Mouse (Mus musculus): ENCODE measurements around the gene Dnah5.

Gene Dnah5

DNA sequence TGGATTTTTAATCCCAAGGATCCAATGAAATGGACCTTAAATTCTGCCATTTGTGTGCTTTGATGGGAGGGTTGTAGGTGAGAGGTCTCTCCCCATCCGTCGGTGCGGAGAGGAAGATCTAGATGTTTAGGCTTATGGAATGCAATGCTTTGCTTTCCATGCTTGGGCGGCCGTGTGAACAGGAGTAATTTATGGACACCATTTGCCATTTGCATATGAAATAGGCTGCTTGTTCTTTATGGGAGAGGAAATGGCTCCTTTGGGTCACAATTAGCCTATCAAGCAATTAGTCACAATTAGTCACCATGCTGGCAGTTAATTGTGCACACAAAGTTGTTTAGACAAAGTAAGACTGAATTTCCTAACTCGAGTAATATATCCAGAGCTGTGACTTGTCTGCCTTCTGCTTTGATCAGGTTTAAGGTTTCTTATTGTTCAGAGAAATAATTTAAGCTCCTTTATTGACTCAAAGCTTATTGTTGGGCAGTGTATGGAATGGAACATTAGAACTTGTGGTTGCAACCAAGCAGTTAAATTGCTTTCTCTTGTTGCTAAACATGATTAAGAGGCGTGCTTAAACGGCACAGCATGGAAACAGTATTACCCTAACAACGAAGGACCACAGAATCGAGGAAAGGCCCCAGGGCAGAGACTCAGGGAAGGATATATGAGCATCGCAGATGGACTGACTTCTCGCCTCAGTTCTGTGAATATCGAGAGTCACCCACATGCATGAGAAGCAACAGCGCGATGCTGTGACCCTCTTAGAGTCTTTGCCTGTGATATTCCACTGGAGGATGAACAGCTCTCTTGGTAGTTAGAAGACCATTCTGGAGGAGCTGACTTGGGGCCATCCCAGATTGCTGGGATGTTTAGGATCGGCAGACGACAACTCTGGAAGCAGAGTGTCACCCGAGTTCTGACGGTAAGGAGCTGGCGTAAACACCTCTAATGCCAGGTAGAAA is at the start of gene Dnah5:
Dnah5 (plus strand) TSS at position 642 of the 965 bp plus-strand sequence.
- no peak for DNase-seq

DNA sequence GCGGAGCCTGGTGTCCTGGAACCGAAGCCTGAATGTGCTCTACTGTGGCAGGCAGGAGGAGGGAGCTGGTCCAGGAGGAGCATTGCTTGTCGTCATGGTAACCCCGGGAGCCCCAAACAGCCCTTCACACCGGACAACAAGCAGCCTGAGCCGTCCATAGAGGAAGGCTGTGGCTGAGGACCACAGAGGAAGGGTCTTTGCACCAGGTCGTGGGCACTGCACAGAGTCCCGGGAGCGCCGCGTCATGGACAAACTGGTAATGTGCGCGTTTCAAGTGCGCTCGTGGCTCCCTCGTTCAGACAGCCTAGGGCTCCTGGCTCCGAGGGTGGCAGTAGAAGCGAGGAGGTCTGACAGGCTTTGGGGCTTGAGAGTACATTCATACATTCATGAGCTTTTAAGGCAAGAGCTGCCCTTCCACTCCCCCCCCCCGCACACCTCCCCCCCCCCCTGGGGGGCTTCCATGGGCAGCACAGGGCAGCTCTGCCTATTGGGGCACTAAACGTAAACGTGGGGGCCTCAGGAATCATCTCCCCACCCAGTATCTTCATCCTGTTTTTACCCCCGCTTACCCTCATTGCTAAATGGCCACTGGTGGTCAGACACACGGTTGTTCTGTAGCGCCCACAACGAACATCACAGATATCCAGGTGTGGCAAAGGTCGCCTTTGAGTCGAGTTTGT is 48.6 kb upstream of the Dnah5 start:
- DNase-seq, result peak; percentile 14

DNA sequence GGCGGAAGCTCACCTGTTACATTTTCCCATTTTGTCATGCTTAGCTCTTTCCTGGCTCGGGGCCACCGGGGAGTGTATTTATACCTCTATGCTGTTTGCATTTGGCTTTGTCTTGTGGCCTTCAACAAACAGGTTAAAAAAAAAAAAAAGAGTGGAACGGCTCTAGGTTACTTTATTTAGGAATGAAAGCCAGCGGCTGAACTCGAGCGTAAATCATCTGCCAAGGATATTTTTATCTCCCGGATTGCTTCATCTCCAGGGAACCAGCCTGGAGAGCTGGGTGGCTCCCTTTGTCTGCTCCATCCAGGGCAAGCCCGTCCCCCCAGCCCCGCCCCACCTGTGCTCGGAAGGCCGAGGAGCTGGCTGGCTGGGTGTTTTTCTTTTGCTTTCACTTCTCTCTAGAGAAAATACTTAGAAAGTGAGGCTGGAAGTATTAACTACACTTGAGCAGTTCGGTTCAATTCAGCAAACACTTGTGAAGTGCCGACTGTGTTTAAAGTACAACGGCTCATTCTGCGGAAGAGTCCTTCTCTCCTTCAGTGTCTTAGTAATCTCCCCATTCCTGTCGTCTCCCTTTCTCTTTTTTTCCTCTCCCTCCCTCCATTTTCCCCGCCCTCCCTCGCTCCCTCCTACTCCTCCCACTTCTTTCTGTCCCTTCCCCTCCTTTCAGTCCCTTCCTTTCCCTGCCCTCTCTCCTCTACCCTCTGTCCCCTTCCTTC is 44.6 kb upstream of the Dnah5 start:
- DNase-seq, result peak; percentile 79

DNA sequence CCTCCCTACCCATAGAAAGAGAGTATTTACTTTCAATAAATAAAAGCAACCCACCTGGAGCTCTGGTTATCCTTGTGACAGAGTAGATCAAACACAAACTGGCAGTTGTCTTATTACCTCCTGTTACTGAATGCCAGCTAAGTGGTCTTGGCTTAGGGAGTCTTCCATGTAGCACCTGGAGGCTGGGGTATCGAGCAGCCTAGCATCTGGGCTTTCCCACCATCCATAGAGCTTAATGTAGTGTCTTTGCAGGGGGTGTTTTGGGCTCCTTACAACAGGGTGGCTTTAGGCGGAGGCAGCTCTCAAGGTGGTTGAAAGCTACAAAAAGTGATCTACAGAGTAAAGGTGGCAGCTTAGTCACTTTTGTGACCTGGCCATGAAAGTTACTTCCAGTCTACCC is 41.3 kb upstream of the Dnah5 start:
- DNase-seq, result no peak

DNA sequence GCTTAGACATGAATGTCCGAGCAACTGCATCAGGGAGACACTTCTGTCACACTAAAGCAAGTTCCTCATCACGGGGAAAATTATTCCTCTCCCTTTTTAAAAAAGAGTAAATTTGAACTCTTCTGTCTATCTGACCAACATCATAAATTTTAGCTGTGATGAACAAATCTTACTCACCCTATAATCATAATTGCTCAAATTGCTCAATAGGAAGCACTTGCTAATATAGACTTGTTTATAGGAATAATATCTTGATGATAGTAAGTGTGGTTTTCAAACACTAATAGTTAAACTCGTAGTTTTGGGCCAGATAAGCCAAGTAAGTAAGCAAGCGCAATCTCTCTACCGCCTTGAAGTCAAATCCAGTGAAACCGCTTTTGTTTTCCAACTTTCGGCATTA is 38.3 kb upstream of the Dnah5 start:
- DNase-seq, result no peak

DNA sequence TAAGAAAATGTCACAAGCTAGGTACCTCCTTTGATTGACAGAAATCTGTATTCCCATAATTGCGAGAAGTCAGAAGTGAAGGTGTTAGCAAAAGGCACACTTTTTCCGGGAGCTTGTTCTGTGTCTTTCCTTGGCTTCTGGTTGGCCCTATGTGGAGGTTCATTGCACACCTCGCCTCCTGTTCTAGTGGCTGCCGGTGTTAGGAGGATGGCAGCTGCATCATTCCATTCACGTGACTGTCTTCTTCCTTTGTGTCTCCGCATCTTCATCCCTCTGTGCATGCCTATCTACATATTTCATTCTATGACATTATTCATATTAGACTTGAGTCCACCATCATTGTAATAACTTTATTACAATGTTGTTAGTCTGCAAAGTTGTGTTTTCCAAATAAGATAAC is 37.5 kb upstream of the Dnah5 start:
- DNase-seq, result no peak

DNA sequence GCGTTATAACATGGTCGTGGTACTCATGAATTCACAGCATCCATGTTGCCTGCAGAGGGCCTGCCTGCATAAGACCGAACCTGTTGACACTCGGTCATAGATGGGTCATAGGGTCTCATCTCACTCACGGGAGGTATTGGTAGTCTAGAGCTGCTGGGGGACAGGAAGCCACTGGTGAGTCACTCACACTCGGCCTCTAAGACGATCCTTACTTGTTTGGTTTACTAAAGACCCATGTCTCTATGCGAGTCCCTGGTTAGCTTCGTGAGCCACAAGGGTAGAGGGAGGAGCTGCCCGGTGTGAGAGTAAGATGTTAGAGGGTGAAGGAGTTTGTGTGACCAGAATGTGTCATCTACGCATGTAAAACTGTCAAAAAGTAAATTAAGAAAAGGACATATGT is 24.6 kb upstream of the Dnah5 start:
- no peak for DNase-seq

DNA sequence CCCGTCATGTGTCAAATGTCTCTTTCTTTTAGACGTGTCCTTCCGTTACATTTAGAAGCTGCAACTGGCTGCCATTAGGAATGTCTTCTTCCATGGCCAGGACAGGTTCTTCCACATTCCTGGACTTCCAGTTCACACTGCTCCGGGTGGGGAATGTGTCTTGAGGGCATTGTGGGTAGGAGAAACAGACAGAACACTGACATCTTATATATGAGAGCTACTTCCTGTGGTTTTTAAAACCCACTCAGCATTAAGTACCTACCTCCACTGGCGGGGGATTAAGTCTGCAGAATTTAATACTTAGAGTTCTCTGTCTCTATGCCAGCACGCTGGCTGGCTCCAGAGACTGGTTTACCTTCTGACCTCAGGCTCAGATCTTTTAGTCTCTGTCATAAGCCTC is 24.0 kb upstream of the Dnah5 start:
- peak; percentile 14 for DNase-seq

DNA sequence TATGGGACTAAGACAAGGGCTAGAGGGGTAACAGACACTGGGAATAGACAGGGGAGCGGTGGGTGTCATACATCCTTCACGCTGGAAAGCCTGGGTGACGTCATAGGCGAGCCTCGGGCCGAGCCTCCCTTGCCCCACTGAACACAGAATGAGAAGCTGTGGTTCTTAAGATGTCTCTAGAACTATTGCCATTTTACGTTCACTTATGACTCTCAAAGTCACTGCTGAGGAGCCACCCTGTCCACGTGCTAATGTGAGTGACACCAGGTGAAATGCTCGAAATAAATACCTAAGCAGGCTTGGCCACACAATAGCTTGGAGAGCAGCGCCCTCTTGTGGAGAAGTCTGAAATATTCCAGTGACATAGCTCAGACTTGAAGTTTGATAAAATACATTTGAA is 21.7 kb upstream of the Dnah5 start:
- peak; percentile 78 for DNase-seq

DNA sequence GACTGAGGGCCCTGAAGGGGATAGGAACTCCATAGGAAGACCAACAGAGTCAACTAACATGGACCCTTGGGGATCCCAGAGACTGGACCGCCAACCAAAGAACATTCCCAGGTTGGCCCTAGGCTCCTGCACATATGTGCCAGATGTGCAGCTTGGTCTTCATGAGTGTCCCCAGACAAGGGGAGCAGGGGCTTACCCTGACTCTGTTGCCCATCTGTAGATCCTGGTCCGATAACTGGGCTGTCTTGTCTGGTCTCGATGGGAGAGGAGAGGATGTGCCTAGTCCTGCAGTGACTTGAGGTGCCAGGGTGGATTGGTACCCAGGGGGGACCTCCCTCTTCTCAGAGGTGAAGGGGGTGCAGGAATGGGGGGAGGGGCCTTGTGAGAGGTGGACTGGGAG is 21.0 kb upstream of the Dnah5 start:
- DNase-seq, result no peak

DNA sequence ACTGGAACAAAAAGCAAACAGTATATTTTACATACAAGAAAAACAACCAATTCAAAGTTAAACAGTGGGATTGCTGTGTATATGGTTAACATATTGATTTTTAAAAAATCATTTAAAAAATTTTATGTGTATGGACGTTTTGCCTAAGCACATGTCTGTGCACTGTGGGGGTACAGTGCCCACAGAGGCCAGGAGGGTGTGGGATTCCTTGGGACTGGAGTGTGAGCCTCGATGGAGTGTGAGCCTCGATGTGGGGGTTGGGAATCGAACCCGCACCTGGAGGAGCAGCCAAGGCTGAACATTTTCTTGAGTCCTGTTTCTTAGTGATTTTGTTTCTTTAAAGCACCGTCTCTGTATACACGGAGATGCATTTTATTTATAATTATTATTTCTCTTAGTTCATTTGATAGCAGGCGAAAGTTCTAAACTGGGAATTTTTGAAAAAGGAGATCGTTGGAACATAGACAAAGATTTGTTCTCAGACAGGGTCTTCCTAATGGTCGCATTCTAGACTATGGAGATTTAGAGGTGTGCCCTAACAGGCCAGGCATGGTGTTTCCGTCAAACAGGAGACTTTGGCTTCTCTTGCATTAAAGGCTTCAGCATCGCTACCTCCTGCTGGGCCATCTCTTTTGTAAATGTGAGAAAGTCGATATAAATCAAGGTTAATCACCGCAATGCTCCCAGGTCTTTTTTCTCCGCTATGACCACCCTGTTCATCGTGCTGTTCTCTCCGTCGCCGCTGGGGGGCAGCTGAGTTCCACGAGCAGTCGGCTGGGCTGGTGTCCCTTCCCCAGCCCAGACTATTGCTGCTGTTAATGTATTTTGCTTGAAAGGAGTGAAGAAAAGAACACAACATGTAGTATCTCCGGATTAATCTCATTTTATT is 15.8 kb upstream of the Dnah5 start:
- DNase-seq, result peak; percentile 77

DNA sequence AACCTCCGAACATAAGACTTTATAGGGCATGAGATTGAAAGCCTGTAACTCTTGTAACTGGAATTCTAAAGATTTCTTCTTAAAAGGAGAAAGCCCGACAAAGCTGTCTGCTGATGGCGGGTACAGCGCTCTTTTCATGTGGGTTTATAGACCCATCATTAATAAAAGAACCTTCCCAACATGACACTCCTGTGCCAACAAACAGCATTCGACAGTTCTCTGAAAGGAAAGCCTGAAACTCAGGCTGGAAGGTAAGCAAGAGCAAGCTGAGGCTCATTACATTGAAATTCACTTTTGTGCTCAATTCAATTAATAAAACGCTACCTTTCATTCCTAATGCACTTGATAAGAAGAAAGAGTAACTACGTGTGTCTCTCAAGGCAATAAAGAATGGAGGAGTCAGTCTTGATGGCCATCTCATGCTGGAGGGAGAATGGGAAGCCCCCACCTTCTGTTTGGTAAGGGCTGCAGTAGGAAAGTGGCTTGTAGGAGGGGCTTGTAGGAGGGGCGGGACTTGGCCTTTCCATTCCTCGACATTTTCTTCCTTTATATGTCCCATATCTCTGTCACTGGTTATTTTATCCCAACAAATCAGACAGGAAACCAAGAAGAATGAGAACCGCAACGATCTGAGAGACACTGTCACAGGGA is 15.1 kb upstream of the Dnah5 start:
- DNase-seq, result no peak

DNA sequence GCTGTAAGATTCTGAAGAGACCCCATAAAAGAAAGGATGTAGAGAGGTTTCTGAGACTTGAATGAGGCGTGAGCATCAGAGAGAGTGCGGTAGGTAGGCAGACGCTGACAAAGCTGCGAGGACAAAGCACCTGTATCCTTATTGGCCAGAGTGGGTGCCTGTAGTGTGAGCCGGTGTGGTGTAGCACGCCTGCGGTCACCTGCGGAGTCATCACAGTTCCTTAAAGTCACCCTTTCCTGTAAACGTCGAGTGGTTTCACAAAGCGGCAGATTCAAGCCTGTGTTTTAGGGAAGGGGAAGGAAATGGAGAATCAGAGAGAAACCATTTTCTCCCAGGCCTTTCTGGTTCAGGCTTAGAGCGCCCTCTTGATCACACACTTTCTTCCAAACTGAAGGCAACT is 13.9 kb upstream of the Dnah5 start:
- no peak for DNase-seq

DNA sequence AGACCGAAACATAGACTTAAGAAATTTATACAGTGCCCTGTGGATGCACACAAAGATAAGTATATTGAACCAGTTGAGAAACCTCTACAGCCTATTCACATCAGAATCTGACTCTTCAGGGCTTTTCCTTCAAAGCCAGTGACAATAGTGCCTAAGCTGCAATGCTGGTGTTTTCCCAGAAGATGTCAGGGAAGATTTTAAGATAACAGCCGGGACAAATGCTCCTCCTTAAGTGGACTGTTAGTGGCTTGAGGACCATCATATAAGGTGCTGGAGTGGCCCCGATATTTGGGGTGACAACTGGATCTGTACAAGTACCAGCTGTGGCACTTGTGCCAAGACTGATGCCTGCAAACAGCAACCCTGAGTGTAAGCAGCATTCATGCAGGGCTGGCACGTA is 4.9 kb upstream of the Dnah5 start:
- DNase-seq, result no peak

DNA sequence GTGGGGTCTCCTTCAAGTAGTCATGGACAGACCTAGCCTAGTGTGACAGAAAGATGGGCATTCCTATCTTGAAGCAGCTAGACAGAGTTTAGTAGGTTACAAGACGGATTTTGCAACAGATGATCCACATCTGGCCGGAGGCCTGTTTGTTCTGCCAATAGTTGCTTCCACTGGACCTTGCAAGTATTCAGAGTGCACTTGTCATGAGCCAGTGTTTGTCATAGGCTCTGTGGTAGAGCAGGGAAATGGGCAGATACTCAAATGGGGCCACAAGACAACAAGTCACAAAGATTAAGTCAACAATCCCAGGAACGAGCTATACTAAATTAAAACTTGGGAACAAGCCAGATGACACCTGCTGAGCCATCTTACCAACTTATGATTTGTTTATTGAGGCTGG is 1.1 kb downstream of the Dnah5 start:
- no peak for DNase-seq

DNA sequence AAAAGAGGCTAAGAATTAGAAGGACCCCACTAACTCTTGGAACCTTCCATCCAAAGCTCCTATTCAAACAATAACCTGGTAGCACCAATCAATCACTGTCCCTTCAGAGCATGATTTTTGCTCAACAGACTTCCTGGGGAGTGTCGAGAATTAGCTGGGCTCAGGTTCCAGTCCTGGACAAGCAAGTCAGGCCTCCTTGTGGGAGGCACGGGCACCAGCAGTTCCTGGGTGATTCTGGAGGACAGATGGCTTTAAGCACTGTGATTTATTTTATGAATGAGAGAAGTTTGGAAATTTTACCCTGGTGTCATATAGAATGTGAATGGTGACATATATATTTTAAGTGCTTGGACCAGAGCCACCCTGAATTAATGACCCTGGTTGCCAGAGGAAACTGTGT is 4.0 kb downstream of the Dnah5 start:
- DNase-seq, result no peak

DNA sequence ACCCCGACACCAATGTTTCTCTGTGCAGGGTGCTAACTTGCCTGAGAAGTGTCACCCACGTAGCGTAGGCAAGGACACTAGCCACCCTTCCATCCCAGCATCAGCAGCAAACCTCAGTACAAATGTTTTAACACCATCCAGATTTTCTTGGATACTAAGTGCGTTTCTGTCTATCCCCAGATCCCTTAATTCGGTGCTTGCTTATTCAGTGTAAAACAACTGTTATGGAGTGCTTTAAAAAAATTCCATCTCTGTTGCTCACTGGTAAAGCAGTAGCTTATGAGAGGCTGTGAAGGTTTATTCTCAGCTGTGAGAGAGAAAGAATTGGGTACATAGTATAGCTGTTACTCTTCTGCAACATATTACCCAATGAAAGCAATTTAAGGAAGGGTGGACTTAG is 9.5 kb downstream of the Dnah5 start:
- DNase-seq, result no peak

DNA sequence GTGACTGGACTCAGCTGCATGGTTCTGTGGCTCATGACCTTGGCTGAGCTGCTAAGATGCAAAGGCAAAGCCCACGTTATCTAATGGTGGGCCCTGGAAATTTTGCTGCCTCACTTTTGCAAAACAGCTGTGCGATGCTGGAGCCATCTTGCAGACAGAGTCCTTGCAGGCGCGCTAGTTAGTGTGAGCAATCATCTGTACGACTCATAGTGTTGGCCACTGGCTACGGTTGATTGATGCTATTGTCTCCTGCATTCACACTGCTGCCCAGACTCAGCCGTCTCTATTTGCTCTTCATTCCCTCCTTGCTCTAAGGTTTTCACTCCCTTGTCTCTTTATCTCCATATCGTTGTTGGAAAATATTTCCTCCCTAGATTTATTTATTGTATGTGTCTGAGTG is 12.8 kb downstream of the Dnah5 start:
- DNase-seq, result no peak

DNA sequence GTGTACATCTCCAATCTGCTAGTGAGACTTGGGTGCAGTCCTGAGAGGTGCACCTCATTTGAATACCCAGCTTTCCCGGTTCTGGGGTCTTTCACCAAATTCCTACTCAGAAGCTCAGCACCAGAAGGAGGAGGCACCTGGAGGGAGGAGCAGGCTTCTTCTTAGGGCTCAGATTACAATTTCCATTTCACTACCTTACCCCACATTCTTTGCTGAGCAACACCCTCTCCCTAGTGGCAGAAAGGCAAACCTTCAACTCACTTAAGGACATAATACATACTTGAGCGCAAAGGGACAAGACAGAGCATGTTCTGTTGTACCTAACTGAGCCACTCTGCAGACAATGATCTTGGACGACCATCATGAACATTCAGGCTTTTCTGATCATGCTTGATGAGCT is 23.8 kb downstream of the Dnah5 start:
- DNase-seq, result no peak

DNA sequence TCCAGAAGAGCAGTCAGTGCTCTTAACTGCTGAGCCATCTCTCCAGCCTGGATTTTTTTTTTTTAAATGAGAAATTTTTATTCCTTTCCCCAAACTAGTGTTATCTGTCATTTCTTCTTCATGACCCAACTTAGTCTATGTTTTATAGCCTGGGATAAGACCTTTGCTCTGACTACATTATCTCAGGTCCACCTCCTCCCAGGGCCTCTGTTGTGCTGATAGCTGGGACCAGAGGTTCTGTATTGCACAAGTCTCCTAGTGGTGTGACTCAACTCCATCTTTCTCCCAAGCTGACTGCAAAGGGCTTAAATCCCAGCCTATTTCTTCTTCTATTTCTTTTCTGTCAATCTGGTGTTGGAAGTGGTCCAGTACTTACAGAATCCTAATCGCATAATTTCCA is 56.7 kb downstream of the Dnah5 start:
- DNase-seq, result no peak

DNA sequence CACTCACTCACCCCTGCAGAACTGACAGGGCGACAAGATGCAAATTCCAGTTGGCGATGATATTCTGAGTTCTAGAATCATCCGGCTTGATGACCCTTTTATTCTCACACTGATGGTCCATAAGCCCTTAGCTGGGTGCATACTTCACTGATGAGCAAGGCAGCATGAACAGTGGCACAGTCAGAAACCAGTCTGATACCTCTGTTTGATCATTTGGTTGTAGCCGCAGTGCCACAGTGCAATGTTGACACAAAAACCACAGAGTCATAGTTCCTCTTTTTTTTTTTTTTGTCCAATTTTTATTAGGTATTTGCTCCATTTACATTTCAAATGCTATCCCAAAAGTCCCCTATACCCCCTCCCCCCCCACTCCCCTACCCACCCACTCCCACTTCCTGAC is 95.9 kb downstream of the Dnah5 start:
- DNase-seq, result no peak

DNA sequence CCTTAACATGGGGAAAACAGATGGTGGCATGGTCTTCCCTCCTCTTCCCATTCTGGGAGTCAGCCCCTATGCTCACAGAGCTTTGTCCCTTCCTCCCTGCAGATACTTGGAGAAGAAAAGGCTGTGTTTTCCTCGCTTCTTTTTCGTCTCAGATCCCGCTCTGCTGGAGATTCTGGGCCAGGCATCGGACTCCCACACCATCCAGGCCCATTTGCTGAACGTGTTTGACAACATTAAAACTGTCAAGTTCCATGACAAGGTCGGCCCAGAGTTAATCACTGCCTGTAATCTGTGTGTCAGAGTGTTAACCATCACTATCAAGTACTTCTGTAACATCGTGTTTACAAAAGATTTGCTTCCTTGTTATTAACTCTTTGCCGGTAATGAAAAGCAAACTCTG is 103.6 kb downstream of the Dnah5 start:
- no peak for DNase-seq

All from lung, postnatal 10 days (tissue).